Mouse (Mus musculus) yolk sac, embryonic 10.5 days (tissue): ENCODE data around the gene Ppfibp1.
A peak's percentile ranks its signal among the peaks of the same experiment; 100 is the strongest.

Experiments
- DNase-seq: peaks from one replicate; pipeline ENCODE4 v3.0.0-alpha.2; 2017; ENCODE audit warnings: low spot score

Ppfibp1 gene

GRCm38 (mm10) chr6:146881896-146882770 lies 6.2 kb upstream of the Ppfibp1 start:
- DNase-seq, result no peak

- DNase-seq, result no peak
Observed at GRCm38 (mm10) chr6:146883426-146883825, 4.9 kb upstream of the Ppfibp1 start.

- no peak for DNase-seq
Observed at GRCm38 (mm10) chr6:146884171-146884570, 4.1 kb upstream of the Ppfibp1 start.

GRCm38 (mm10) chr6:146884851-146885250 lies 3.4 kb upstream of the Ppfibp1 start:
- DNase-seq, result no peak

- DNase-seq, result no peak
Observed at GRCm38 (mm10) chr6:146888660-146889490, 588 bp downstream of the Ppfibp1 start.

GRCm38 (mm10) chr6:146890215-146890614 lies 1.9 kb downstream of the Ppfibp1 start:
- no peak for DNase-seq

GRCm38 (mm10) chr6:146890633-146891032 lies 2.3 kb downstream of the Ppfibp1 start:
- no peak for DNase-seq

GRCm38 (mm10) chr6:146893890-146894289 lies 5.6 kb downstream of the Ppfibp1 start:
- DNase-seq, result no peak

GRCm38 (mm10) chr6:146898709-146899108 lies 10.4 kb downstream of the Ppfibp1 start:
- no peak for DNase-seq

GRCm38 (mm10) chr6:146899647-146900046 lies 11.4 kb downstream of the Ppfibp1 start:
- DNase-seq, result no peak

GRCm38 (mm10) chr6:146901929-146902328 lies 13.6 kb downstream of the Ppfibp1 start:
- DNase-seq, result no peak

GRCm38 (mm10) chr6:146903632-146904031 lies 15.3 kb downstream of the Ppfibp1 start:
- DNase-seq, result no peak

GRCm38 (mm10) chr6:146904707-146905106 lies 16.4 kb downstream of the Ppfibp1 start:
- DNase-seq, result no peak

GRCm38 (mm10) chr6:146906000-146906786 lies 17.9 kb downstream of the Ppfibp1 start:
- DNase-seq, result no peak

GRCm38 (mm10) chr6:146907061-146907794 lies 18.9 kb downstream of the Ppfibp1 start:
- DNase-seq, result no peak

GRCm38 (mm10) chr6:146907795-146908190 lies 19.5 kb downstream of the Ppfibp1 start:
- peak; percentile 78 for DNase-seq

- no peak for DNase-seq
Observed at GRCm38 (mm10) chr6:146908801-146909200, 20.5 kb downstream of the Ppfibp1 start.

GRCm38 (mm10) chr6:146909725-146910489 lies 21.6 kb downstream of the Ppfibp1 start:
- DNase-seq, result no peak

GRCm38 (mm10) chr6:146910801-146911200 lies 22.5 kb downstream of the Ppfibp1 start:
- DNase-seq, result no peak

GRCm38 (mm10) chr6:146912835-146913488 lies 24.7 kb downstream of the Ppfibp1 start:
- no peak for DNase-seq
